Mouse (Mus musculus) ES-Bruce4 (cell line): ENCODE data around the gene H2-Q2.
"Not testable (repeated sequence)": the region's sequence is repeated elsewhere in the genome, so short reads cannot be mapped to it uniquely, and the experiment has no call there.

ENCODE experiments used
- CTCF ChIP-seq: IDR thresholded peaks from one replicate; pipeline ENCODE4 v1.8.1; 2011; ENCODE audit warnings: low read depth, low read length
- POLR2A ChIP-seq: IDR thresholded peaks from one replicate; pipeline ENCODE4 v1.8.1; 2011; ENCODE audit warnings: low read length; ENCODE audit not compliant: insufficient read depth

GRCm38 (mm10) chr17:35329714-35330113 is 12.3 kb upstream of the H2-Q2 start:
- TF ChIP-seq CTCF, POLR2A: not testable (repeated sequence)
